Mouse (Mus musculus) megakaryocyte-erythroid progenitor cell, adult 5-6 weeks (primary cell): ENCODE results near the gene Lama5. TPM values are rescaled to one million over a fixed set of nuclear protein-coding genes. Genes with fewer than 3 reads are reported as not detected.

Experiments
- ATAC-seq: replicated peaks from 2 replicates; pipeline ENCODE4 v1.8.0; 2016; ENCODE audit warnings: mild to moderate bottlenecking, inconsistent platforms; ENCODE audit not compliant: severe bottlenecking, poor library complexity, low FRiP score, low TSS enrichment
- total RNA-seq, 2 experiments: library from RNA; stranded (forward) in 1 of 2; stranded (reverse) in 1 of 2; fragments of 200-1000, 215-1000 nt in 1 of 2; fragments of >200 nt in 1 of 2; fragmentation: Nextera tagmentation in 1 of 2; gene quantifications; 2 replicates each; pipeline ENCODE4 v1.2.3; 2014 to 2017

The Lama5 gene
- total RNA-seq, 2 experiments from 2014 or later: 0.04 to 0.05 TPM

- no peak for ATAC-seq
Observed at GRCm38 (mm10) chr2:180228060-180228458, 2.4 kb upstream of the Lama5 start.

GRCm38 (mm10) chr2:180227262-180228059 is 1.8 kb upstream of the Lama5 start:
- peak; percentile 73 for ATAC-seq

- 0 out of 2 replicates have a peak, but pooled peaks have one; percentile 1 for ATAC-seq
Observed at GRCm38 (mm10) chr2:180225044-180225761, 456 bp downstream of the Lama5 start.

GRCm38 (mm10) chr2:180224647-180225043 is 1.0 kb downstream of the Lama5 start:
- ATAC-seq: no peak

GRCm38 (mm10) chr2:180222250-180222649 is 3.4 kb downstream of the Lama5 start:
- peak; percentile 54 for ATAC-seq

- no peak for ATAC-seq
Observed at GRCm38 (mm10) chr2:180221051-180221450, 4.6 kb downstream of the Lama5 start.

- ATAC-seq: no peak
Observed at GRCm38 (mm10) chr2:180220165-180220564, 5.5 kb downstream of the Lama5 start.

- ATAC-seq: no peak
Observed at GRCm38 (mm10) chr2:180219145-180219943, 6.3 kb downstream of the Lama5 start.

- no peak for ATAC-seq
Observed at GRCm38 (mm10) chr2:180218677-180219076, 7.0 kb downstream of the Lama5 start.

GRCm38 (mm10) chr2:180218241-180218640 is 7.4 kb downstream of the Lama5 start:
- no peak for ATAC-seq

- no peak for ATAC-seq
Observed at GRCm38 (mm10) chr2:180217587-180217986, 8.1 kb downstream of the Lama5 start.

GRCm38 (mm10) chr2:180216921-180217320 is 8.7 kb downstream of the Lama5 start:
- ATAC-seq: no peak

GRCm38 (mm10) chr2:180215951-180216350 is 9.7 kb downstream of the Lama5 start:
- no peak for ATAC-seq

GRCm38 (mm10) chr2:180215011-180215461 is 10.6 kb downstream of the Lama5 start:
- no peak for ATAC-seq

GRCm38 (mm10) chr2:180214352-180214978 is 11.2 kb downstream of the Lama5 start:
- no peak for ATAC-seq

- no peak for ATAC-seq
Observed at GRCm38 (mm10) chr2:180212255-180212654, 13.4 kb downstream of the Lama5 start.

- no peak for ATAC-seq
Observed at GRCm38 (mm10) chr2:180208976-180209375, 16.7 kb downstream of the Lama5 start.

GRCm38 (mm10) chr2:180207840-180208239 is 17.8 kb downstream of the Lama5 start:
- peak; percentile 65; the same call in 1 of the 2 replicates for ATAC-seq

- ATAC-seq: no peak
Observed at GRCm38 (mm10) chr2:180205956-180206280, 19.7 kb downstream of the Lama5 start.
